Mouse (Mus musculus): Measurements from ENCODE around the gene Vsnl1. TPM values are rescaled to one million over a fixed set of nuclear protein-coding genes. Genes with fewer than 3 reads are reported as not detected.

Gene Vsnl1
- polyA plus RNA-seq, 1 experiment = not detected

DNA sequence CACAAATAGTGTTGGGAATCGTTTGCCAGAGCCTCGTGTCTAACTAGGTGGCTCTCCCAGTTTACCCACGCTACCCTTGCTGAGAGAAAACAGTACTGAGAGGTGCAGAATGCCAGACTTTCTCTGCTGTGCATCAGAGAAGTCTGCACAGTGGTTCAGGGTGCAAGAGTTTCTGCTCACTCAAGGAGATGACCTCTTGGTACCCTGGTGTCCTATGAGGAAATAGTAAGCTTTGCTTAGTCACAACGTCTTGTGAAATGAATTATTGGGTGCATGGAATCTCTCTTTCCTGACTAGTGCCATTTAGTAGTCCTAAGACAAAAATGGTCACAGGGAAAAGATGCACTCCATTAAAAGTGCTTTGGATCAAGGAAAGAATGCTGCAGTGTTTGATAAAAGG is 111.9 kb downstream of the Vsnl1 start:
- H3K79me3 ChIP-seq (ENCODE audit: low read depth) = no peaks in the 10 kb centered on the region
- H3K36me3 ChIP-seq (ENCODE audit: control insufficient read depth, insufficient read depth) = peaks cover 9% of the 10 kb centered on the region
- no peak overlapping the region for H3ac ChIP-seq (ENCODE audit: control insufficient read depth, insufficient read length, low read depth)
- TF ChIP-seq FOSL1 (IDR thresholded peaks at IDR 0.05; ENCODE audit: insufficient read depth, low read length, poor library complexity, severe bottlenecking) (no peak), MYOD1 (IDR thresholded peaks at IDR 0.05; ENCODE audit: control insufficient read depth, insufficient read length, low read depth) (no peak)
- H3K4me3 ChIP-seq (ENCODE audit: insufficient read depth, poor library complexity, severe bottlenecking) = no peak overlapping the region
- H3K27me3 ChIP-seq (ENCODE audit: control insufficient read depth, insufficient read depth, insufficient read length) = no peaks in the 10 kb centered on the region
- H3K79me2 ChIP-seq (ENCODE audit: control insufficient read depth, insufficient read depth) = no peaks in the 10 kb centered on the region

DNA sequence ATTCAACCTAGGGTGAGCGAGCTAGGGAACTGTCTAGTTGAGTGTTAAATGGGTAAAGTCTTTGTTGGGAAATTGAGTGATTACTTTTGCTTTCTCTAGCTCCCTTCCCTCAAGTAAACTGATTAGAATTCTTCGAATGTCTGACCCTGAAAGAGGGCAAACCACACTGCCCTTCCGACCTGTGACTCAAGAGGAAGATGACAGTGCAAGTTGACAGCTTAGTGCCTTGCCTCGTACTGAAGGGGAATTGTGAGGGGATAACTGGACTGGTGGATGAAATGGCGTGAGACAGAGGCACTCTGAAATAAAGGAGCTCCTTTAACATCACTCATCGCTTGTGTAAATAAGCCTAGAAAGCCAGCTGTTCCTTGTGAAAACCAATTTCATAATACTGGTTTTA is 118.7 kb downstream of the Vsnl1 start:
- Histone ChIP-seq H3ac (ENCODE audit: control insufficient read depth, insufficient read length, low read depth) (no peak overlapping the region), H3K79me3 (ENCODE audit: low read depth) (no peaks in the 10 kb centered on the region), H3K27me3 (ENCODE audit: control insufficient read depth, insufficient read depth, insufficient read length) (no peaks in the 10 kb centered on the region), H3K79me2 (ENCODE audit: control insufficient read depth, insufficient read depth) (no peaks in the 10 kb centered on the region), H3K36me3 (ENCODE audit: control insufficient read depth, insufficient read depth) (peaks cover 72% of the 10 kb centered on the region), H3K4me3 (ENCODE audit: insufficient read depth, poor library complexity, severe bottlenecking) (no peak overlapping the region)
- TF ChIP-seq USF1 (IDR thresholded peaks at IDR 0.05; ENCODE audit: low read depth) (no peak), CTCF (IDR thresholded peaks at IDR 0.05; ENCODE audit: control insufficient read depth, insufficient read depth, insufficient read length) (no peak), CEBPB (IDR thresholded peaks at IDR 0.05; ENCODE audit: low read depth) (no peak), FOSL1 (IDR thresholded peaks at IDR 0.05; ENCODE audit: insufficient read depth, low read length, poor library complexity, severe bottlenecking) (no peak), MYOD1 (IDR thresholded peaks at IDR 0.05; ENCODE audit: control insufficient read depth, insufficient read length, low read depth) (no peak), MYOG (IDR thresholded peaks at IDR 0.05; ENCODE audit: control insufficient read depth, extremely low read depth, insufficient read length) (no peak), MAX (IDR thresholded peaks at IDR 0.05) (no peak)

- no peaks in the 10 kb centered on the region for H3K79me3 ChIP-seq (ENCODE audit: low read depth)
- TF ChIP-seq MYOG (IDR thresholded peaks at IDR 0.05; ENCODE audit: control insufficient read depth, extremely low read depth, insufficient read length) (no peak), CTCF (IDR thresholded peaks at IDR 0.05; ENCODE audit: control insufficient read depth, insufficient read depth, insufficient read length) (no peak), MYOD1 (IDR thresholded peaks at IDR 0.05; ENCODE audit: control insufficient read depth, insufficient read length, low read depth) (no peak), MAX (IDR thresholded peaks at IDR 0.05) (no peak), CEBPB (IDR thresholded peaks at IDR 0.05; ENCODE audit: low read depth) (no peak), FOSL1 (IDR thresholded peaks at IDR 0.05; ENCODE audit: insufficient read depth, low read length, poor library complexity, severe bottlenecking) (no peak), USF1 (IDR thresholded peaks at IDR 0.05; ENCODE audit: low read depth) (no peak)
- peaks cover 91% of the 10 kb centered on the region for H3K36me3 ChIP-seq (ENCODE audit: control insufficient read depth, insufficient read depth)
- H3K27me3 ChIP-seq (ENCODE audit: control insufficient read depth, insufficient read depth, insufficient read length) = no peaks in the 10 kb centered on the region
- H3K79me2 ChIP-seq (ENCODE audit: control insufficient read depth, insufficient read depth) = no peaks in the 10 kb centered on the region
- no peak overlapping the region for H3ac ChIP-seq (ENCODE audit: control insufficient read depth, insufficient read length, low read depth)
- no peak overlapping the region for H3K4me3 ChIP-seq (ENCODE audit: insufficient read depth, poor library complexity, severe bottlenecking)
Observed at GRCm38 (mm10) chr12:11313840-11314239, 122.6 kb downstream of the Vsnl1 start.

GRCm38 (mm10) chr12:11311106-11311505 is 125.3 kb downstream of the Vsnl1 start:
- Histone ChIP-seq H3K27me3 (ENCODE audit: control insufficient read depth, insufficient read depth, insufficient read length) (no peaks in the 10 kb centered on the region), H3ac (ENCODE audit: control insufficient read depth, insufficient read length, low read depth) (no peak overlapping the region), H3K79me2 (ENCODE audit: control insufficient read depth, insufficient read depth) (no peaks in the 10 kb centered on the region), H3K4me3 (ENCODE audit: insufficient read depth, poor library complexity, severe bottlenecking) (no peak overlapping the region), H3K36me3 (ENCODE audit: control insufficient read depth, insufficient read depth) (peaks cover 90% of the 10 kb centered on the region), H3K79me3 (ENCODE audit: low read depth) (no peaks in the 10 kb centered on the region)
- TF ChIP-seq FOSL1 (IDR thresholded peaks at IDR 0.05; ENCODE audit: insufficient read depth, low read length, poor library complexity, severe bottlenecking) = no peak
- no peak for TF ChIP-seq MAX (IDR thresholded peaks at IDR 0.05)
- TF ChIP-seq CEBPB (IDR thresholded peaks at IDR 0.05; ENCODE audit: low read depth) = no peak
- no peak for TF ChIP-seq MYOD1 (IDR thresholded peaks at IDR 0.05; ENCODE audit: control insufficient read depth, insufficient read length, low read depth)
- no peak for TF ChIP-seq USF1 (IDR thresholded peaks at IDR 0.05; ENCODE audit: low read depth)
- TF ChIP-seq CTCF (IDR thresholded peaks at IDR 0.05; ENCODE audit: control insufficient read depth, insufficient read depth, insufficient read length) = no peak
- TF ChIP-seq MYOG (IDR thresholded peaks at IDR 0.05; ENCODE audit: control insufficient read depth, extremely low read depth, insufficient read length) = no peak

DNA sequence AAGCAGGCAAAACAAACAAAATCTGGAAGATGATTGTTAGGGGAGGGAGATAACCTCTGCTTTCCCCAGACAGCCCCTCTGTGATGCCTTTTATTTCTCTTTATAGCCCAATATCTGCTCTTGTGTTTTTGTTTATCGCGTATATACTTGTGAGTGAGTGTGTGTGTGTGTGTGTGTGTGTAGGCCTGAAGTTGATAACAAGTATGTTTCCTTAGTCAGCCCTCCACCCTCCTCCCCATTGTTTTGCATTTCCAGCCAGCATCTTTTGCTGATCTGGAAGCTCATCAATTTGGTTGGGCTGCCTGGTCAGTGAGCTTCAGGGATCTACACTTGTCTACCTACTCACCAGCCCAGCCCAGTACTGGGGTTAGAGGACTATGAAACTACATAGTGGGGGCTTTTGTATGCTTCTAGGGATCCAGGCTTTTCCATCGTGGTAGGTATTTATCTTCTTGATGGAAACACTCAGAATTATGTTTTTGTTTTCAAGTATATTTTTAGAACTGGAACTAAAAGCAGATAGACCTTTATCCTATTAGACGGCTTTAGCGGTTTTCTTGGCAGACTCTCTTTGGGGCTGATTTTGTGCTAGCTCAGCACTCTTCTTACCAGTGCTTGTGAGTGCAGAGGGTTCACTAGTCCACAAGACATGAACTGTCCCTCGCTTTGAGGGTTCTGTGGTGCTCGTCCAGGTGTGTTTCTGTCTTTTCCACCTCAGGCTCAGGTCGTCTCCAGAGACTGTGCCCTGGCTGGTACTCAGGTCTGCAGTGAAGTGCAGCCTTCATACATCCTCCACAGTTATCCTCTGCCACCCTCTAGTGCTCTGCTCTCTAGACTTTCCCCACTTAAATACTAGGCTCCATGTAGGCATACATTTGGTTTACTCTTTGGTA is 129.4 kb downstream of the Vsnl1 start:
- no peaks in the 10 kb centered on the region for H3K79me3 ChIP-seq (ENCODE audit: low read depth)
- no peaks in the 10 kb centered on the region for H3K27me3 ChIP-seq (ENCODE audit: control insufficient read depth, insufficient read depth, insufficient read length)
- H3K36me3 ChIP-seq (ENCODE audit: control insufficient read depth, insufficient read depth) = peaks cover 82% of the 10 kb centered on the region
- H3K4me3 ChIP-seq (ENCODE audit: insufficient read depth, poor library complexity, severe bottlenecking) = no peak overlapping the region
- no peaks in the 10 kb centered on the region for H3K79me2 ChIP-seq (ENCODE audit: control insufficient read depth, insufficient read depth)
- H3ac ChIP-seq (ENCODE audit: control insufficient read depth, insufficient read length, low read depth) = no peak overlapping the region
- TF ChIP-seq MYOD1 (IDR thresholded peaks at IDR 0.05; ENCODE audit: control insufficient read depth, insufficient read length, low read depth) (no peak), CTCF (IDR thresholded peaks at IDR 0.05; ENCODE audit: control insufficient read depth, insufficient read depth, insufficient read length) (no peak), MAX (IDR thresholded peaks at IDR 0.05) (no peak), MYOG (IDR thresholded peaks at IDR 0.05; ENCODE audit: control insufficient read depth, extremely low read depth, insufficient read length) (no peak), FOSL1 (IDR thresholded peaks at IDR 0.05; ENCODE audit: insufficient read depth, low read length, poor library complexity, severe bottlenecking) (no peak), CEBPB (IDR thresholded peaks at IDR 0.05; ENCODE audit: low read depth) (no peak), USF1 (IDR thresholded peaks at IDR 0.05; ENCODE audit: low read depth) (no peak)

Data from C2C12 (cell line).